Mouse (Mus musculus) granulocyte monocyte progenitor cell, adult 5-6 weeks (primary cell): ENCODE measurements around the gene Glis1. TPM values are rescaled to one million over a fixed set of nuclear protein-coding genes. Genes with fewer than 3 reads are reported as not detected.
A peak's percentile ranks its signal among the peaks of the same experiment; 100 is the strongest.

ENCODE experiments used
- ATAC-seq: replicated peaks from 2 replicates; pipeline ENCODE4 v1.8.0; 2016; ENCODE audit warnings: mild to moderate bottlenecking, moderate TSS enrichment, inconsistent platforms; ENCODE audit not compliant: poor library complexity, severe bottlenecking
- total RNA-seq, 2 experiments: library from RNA; stranded (forward) in 1 of 2; stranded (reverse) in 1 of 2; fragments of 200-712, 200-1000 nt in 1 of 2; fragments of >200 nt in 1 of 2; fragmentation: Nextera tagmentation in 1 of 2; gene quantifications; 2 replicates each; pipeline ENCODE4 v1.2.3; 2014 to 2017

The Glis1 gene
- total RNA-seq (2014; fragmentation: Nextera tagmentation) (not detected in 2 replicates), total RNA-seq (2017) (not detected in 2 replicates)

DNA sequence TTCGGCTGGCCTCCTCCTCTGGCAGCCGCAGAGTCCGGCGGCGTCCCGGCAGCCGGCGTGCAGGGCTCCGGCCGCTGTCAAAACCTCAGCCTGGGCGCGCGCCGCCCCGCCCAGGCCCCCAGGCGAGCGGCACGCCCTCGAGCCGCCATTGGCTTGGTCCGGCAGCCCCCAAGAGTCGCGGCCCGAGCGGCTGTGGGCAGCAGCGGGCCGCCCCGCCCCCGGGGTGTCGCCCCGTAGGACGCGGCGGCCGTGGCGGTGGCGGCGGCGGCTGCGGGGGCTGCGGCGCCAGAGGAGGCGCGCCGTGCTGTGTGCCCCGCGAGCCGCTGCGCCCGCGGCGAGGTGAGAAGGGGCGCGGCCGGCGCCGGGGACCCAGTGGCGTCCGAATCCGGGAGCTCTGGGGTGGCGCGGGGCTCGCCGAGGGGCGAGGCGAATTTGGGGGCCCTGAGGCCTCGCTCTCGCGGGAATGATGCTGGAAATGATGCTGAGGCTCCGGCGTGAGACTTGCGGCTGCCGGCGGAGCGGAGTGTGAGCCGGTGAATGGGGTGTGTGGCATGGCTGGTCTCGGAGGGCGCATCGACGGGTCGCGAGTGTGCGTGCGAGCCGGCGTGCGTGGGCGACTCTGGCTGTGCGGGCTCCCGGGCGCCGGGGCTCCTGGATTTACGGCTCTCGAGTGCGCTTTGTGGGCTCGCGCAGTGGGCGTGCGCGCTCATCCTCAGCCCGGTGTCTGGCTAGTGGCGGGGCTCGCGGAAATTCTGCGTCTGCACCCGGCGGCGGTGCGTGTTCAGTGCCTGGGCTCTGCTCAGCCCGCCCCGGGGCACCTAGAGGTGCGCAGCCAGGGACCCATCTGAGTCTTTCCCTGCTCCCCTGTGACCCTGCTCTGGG, at the start of gene Glis1:
Gene Glis1, plus strand, starts transcription at position 236 of the 882 bp plus-strand sequence.
- ATAC-seq, result peak; percentile 80

DNA sequence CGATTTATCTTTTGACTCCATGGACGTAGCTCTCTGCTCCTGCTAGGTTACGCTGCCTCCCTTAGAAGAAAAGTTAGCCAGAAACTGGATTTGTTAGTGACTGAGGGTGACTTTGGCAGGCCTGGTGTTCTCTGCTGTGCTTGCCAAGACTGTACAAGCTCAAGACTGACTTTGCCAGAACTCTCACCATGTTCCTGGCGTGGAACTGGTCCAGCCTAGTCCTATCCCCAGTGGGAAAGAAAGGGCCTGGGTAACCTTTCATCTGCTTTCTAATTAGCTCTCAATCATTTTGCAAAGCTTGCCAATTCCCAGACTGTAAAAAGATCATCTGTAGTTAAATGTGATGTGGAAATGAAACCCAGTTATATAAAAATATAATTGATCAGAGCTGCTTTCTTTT, 47.4 kb upstream of the Glis1 start:
- ATAC-seq, result no peak

GRCm38 (mm10) chr4:107387465-107387864, 46.9 kb upstream of the Glis1 start:
- ATAC-seq, result no peak

DNA sequence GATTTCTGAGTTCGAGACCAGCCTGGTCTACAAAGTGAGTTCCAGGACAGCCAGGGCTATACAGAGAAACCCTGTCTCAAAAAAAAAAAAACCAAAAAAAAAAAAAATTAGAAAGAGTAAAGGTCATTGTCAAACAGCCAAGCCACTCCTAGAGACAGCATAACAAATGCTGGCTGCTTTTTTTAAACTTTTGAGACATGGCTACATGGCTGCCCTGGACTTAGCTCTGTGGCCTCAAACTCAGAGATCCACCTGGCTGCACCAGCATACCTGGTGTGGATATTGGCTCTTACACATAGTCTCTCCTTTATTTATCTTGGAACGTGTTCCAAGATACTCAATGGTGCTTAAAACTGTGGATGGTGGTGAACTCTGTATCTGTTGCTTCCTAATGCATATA, 46.1 kb upstream of the Glis1 start:
- ATAC-seq, result no peak

DNA sequence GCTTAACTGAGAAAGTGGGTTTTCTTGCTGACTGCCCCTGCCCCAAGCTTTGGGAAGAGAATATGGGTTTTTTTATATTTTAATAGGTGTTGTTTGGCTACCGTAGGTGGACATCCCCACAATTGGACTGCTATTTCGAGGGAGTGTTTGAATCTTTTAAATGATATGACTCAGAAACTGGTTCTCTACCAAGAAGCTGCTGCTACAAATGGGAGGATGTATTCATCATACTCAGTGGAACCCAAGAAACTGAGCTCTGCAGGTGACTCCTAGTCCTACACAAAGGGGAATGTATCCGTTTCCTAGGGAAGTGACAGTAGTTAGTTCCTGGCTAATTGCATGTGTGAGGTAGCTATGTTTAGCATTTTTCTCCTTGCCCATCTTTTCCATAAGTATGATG, 45.0 kb upstream of the Glis1 start:
- ATAC-seq, result no peak

GRCm38 (mm10) chr4:107393771-107394170, 40.6 kb upstream of the Glis1 start:
- no peak for ATAC-seq

DNA sequence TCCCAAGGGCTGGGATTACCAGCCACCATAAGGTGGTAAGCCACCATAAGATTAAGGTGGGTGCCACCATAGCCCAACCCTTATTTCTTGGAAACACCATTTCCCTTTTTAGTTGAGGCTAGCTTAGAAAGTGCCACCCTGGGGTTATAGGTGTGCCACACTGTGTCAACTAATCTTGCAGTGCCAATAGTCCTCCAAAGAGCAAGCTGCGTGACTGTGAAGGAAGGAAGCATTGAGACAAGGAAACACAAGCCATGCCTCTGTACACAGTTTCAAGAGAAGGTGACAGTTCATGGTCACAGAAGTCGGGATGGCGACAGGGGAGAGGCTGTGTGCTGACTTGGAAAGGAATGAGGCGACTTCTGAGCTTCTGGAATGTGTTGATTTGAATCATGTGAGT, 14.2 kb upstream of the Glis1 start:
- no peak for ATAC-seq

DNA sequence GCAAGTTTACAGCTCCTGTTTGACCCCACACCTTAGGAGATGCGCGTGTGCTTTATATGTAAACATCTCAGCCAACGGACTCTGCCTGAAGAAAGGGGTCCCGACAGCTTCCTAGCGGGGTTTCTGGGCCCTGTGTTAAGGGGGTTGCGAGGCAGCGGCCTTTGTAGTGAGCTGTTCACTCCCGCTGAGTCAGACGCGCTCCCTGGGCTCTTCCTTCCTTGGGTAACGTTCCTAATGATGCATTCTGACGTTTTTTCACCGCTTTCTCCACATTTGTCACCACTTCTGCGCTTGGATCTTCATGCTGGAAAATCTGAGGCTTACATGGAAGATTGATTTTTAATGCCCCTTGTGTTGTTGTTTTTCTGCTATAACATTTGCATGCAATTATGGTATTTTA, 12.7 kb upstream of the Glis1 start:
- ATAC-seq, result peak; percentile 61; the same call in 1 of the 2 replicates

- peak; percentile 54 for ATAC-seq
Observed at GRCm38 (mm10) chr4:107422176-107422575, 12.2 kb upstream of the Glis1 start.

- no peak for ATAC-seq
Observed at GRCm38 (mm10) chr4:107425616-107426015, 8.8 kb upstream of the Glis1 start.

DNA sequence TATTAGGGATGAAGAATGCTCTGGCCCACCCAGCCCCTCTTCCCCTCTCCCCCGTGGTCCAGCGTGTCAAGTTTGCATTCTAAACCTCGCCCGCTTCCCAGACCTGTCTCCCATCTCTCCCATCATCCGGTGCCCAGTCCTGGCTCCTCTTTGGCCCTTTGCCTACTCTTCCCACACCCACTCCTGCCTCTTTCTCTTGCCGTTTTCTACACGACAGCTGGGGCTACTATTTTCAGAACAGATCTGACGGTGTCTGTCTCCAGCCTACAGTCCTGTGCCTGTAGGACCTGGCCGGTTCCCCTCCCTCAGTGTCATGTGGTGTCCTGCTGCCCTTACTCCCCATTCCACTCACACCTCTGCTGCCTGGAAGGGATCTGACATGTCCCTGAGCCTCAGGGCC, 7.8 kb upstream of the Glis1 start:
- ATAC-seq, result no peak

- ATAC-seq, result no peak
Observed at GRCm38 (mm10) chr4:107432717-107433116, 1.7 kb upstream of the Glis1 start.

DNA sequence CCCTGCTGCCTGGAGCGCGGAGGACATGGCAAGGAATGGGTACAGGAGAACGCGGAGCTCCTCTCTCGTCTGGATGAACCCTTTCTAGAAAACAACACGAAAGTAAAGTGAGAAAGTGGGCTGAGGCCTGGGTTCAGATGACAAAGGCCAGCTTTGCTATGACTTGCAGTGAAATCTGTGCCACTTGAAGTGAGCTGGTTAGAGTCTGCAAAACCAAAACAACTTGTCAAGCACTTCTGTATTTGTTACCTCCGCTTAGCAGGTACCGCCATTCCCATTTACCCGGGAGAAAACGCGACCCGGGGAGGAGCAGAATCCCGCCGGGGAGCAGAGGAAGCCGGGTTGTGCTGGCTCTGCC, 414 bp upstream of the Glis1 start:
- 0 out of 2 replicates have a peak, but pooled peaks have one; percentile 2 for ATAC-seq

DNA sequence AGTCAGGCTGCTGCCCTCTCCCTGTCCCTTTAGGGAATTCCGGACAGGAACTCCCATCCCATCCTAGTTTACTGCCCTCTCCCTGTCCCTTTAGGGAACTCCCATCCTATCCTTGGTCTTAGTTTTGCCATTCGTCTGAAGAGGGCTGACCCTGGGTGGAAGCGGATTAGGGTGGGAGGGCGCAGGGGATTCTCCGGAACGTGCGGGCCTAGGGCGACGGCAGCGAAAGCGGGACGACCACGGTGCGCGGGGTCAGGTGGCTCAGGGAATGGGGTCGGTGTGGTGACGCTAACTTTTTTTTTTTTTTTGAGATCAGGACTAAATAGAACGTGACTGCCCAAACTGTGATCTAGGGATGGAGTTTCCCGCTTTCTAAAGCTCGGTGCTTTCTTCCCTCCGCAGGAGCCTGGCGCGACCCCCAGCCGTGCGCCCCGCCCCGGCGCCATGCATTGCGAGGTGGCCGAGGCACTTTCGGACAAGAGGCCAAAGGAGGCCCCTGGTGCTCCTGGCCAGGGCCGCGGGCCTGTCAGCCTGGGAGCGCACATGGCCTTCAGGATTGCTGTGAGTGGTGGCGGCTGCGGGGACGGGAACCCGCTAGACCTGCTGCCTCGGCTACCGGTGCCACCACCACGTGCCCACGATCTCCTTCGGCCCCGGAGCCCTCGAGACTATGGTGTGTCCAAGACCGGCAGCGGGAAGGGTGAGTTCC, 1.0 kb downstream of the Glis1 start:
- 0 out of 2 replicates have a peak, but pooled peaks have one; percentile 6 for ATAC-seq

DNA sequence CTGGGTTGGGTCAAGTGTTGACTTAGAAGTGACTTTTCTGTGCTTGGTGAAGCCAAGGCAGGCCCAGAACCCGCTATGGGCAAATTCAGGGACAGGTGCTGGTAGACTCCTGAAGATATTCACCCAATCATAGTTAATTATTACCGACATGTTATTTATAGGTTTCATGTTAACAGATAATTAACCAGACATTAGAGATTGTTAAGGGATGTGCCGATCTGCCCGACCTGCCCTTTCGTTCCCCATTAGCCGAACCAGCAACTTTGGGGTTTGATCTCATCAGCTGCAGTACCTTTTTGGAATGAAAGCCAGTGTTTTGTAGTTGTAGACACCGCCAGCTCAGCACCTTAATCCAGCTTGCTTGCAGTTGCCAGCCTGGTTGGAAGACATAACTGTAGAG, 2.1 kb downstream of the Glis1 start:
- ATAC-seq, result no peak

GRCm38 (mm10) chr4:107438741-107439140, 4.3 kb downstream of the Glis1 start:
- no peak for ATAC-seq

GRCm38 (mm10) chr4:107440306-107440705, 5.9 kb downstream of the Glis1 start:
- ATAC-seq, result no peak

DNA sequence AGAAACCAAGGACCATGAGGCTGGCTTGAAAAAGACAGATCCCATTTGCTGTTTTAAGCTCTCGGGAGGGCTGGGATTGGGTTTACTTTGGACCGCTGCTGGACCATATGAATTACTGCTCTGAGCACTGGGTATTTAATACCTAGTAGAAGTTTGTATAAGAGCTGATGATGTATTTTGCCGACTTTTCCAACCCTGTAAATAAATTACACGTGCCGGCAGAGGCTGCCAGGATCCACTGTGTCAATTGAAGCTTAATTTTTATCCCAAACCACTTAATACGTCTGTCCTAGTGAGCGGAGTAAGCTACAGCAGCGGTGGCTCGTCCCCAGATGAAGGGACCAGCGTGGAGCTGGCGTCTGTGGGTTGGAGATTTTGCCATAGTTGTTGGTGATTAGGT, 7.9 kb downstream of the Glis1 start:
- ATAC-seq, result no peak

GRCm38 (mm10) chr4:107442891-107443483, 8.6 kb downstream of the Glis1 start:
- ATAC-seq, result no peak

DNA sequence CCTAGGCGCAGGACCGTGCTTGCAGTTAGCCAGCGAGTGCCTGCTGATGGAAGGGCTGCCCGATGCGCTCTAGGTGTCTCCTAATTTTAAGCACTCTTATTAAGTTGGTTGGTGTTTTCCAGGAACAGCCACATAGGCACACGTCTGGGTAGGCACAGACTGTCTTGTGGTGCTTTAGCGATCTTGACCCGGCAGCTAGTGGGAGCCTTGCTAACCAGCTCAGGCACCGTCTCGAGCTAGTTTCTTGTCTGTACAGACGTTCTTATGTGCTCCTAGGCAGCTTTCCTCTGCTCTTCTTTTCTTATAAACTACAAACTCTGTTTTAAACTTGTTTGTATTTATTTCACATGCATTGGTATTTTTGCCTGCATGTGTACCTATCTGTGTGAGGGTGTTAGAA, 9.2 kb downstream of the Glis1 start:
- no peak for ATAC-seq

DNA sequence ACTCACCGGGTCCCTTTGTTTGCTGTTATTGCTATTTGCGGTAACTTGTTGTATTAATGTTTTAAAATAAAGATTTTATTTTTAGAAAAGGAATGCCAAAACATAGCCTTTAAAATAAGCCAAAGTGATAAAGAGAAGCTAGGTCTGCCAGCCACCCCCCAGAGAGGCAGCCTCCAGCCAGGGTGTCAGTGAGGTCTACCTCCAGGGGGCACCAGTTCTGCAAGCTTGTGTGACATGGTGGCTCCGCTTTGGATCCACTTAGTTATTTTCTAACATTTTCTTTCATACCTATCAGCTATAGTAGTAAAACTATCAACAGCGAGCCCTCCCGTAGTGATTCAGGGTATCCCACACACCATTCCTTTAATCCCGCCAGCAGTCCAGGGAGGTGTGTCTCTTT, 14.1 kb downstream of the Glis1 start:
- ATAC-seq, result no peak
